Mouse (Mus musculus) brain, embryonic 14.5 days (tissue): ENCODE measurements at regions not wholly inside any gene's neighbourhood (a gene's known extent, or its start where the extent isn't known, plus 50 kb on each side); places are given as distances from the start of the nearest gene placed in this dataset.
A peak's percentile ranks its signal among the peaks of the same experiment; 100 is the strongest.

ENCODE experiments used
- DNase-seq: peaks from one replicate; pipeline ENCODE4 v3.0.0-alpha.2; 2011; ENCODE audit warnings: low read depth
- CTCF ChIP-seq: fragments of 200-500 bp; IDR thresholded peaks from 2 replicates; pipeline ENCODE4 v1.5.1; 2012; ENCODE audit warnings: inconsistent platforms, mild to moderate bottlenecking, moderate library complexity, borderline replicate concordance; ENCODE audit not compliant: insufficient read depth, insufficient read length; ENCODE audit errors: extremely low read depth
- POLR2A ChIP-seq: fragments of 200-500 bp; IDR thresholded peaks from 2 replicates; pipeline ENCODE4 v1.6.1; 2012; ENCODE audit warnings: mild to moderate bottlenecking, inconsistent platforms, borderline replicate concordance; ENCODE audit not compliant: poor library complexity, insufficient read depth, insufficient read length, severe bottlenecking; ENCODE audit errors: extremely low read depth

DNA sequence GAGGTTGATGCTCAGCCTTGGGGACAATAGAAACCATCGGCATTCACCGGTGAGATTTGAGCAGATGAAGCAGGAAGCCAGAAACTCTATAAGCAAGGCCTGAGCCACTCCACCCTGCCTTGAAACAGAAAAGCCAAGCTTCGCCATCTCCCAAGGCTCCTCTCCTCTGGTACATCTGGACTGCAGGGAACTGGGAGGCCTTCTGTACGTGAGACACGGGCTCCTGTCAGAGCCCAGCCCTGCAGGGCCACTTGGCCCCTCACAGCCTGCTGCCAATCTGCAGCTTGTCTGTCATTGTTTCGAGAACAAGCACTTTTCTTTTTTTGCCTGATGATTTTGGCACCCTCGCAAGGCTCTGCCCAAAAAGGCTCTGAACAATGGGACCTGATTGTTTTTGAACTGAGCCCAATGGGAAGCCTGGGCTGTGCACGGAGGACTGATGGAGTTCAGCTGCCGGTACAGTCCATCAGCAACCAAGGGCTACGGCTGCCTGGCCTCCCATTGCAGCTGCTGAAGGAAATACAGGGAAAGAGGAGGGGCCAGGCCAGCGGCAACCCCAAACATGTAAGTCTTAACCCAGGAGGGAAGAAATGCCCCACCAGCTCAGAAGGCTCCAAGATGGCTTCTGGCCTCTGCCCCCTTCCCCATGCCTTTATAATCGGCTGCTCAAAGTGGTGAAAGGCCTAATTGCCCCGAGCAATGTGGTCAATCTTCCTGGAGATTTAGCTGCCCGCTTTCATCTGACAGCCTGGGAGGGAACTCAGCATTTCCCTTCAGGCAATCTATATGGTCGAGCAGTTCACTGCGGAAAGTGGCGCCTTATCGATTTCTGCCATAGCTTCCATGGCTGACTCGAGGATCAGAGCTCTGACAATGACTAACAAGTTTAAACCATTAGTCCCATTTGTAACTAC is 332.2 kb downstream of the Psat1 start:
- TF ChIP-seq POLR2A (no peak), CTCF (no peak)
- peak; percentile 94 for DNase-seq

DNA sequence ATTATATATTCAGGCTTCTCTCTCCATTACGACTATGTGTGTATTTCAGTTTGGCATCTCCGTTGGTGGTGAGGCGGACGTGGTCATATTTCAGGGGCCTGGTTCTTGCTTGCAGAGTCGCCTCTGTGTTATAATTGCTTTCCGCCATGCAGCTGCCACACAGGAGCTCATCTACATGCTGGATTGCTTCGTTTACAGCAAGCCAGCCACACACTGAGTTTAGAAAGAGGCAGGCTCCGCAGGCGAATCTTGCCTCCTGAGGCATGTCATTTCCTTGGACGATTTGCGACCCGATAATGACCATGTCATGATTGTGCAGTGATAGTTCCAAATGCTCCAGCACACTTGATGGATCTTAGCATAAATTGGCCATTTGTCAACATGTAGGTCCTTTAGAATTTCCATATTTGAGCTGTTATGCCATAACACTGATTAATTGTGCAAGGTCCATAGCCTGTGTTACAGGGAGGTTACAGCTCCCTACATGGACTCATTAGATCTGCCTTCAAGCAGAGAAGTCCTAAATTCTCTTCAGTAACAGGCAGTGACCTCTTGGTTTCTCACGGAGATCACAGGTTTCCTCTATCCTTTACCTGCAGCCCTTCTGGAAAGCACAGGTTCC is 335.9 kb downstream of the Psat1 start:
- TF ChIP-seq POLR2A (no peak), CTCF (no peak)
- DNase-seq, result peak; percentile 77

DNA sequence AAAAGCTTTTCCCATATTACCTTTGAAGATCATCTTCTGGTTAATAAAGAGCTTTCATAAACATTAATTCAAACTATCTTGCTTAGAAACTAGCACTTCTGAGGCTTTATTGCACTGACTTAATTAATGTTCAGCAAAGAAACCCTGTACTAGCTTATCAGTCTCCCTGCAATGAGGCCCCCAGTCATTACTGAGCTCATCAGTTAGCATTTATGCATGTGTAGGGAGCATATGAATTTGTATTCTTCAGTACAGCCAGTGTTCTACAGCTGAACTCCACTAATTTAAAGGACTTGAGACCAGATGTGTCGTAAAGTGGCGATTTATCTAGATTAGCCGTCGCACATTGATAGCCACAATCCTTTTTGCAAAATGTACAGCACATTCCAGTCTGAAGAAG is 340.7 kb downstream of the Psat1 start:
- TF ChIP-seq CTCF, result no peak
- TF ChIP-seq POLR2A, result no peak

DNA sequence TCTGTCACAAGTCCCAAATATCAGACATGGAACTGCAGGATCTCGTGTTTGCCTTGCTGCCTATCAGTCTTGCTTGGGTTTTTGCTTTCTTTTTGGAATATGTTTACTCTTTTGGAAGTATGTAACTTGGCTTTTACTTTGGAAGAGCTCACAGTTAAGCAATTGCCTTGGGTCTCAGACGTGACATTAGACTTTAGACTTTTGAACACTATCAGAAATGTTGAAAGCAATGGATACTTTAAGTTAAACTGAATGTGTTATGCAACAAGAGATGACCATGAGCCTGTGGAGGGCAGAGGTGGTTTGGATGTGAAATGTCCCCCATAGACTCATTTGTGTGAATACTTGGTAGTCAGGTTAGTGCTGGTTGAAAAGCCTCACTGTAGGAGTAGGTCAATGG is 354.3 kb downstream of the Psat1 start:
- TF ChIP-seq CTCF (no peak), POLR2A (no peak)
- no peak for DNase-seq

More for the DNA sequence above, 340.7 kb downstream of the Psat1 start:
- peak; percentile 46 for DNase-seq

DNA sequence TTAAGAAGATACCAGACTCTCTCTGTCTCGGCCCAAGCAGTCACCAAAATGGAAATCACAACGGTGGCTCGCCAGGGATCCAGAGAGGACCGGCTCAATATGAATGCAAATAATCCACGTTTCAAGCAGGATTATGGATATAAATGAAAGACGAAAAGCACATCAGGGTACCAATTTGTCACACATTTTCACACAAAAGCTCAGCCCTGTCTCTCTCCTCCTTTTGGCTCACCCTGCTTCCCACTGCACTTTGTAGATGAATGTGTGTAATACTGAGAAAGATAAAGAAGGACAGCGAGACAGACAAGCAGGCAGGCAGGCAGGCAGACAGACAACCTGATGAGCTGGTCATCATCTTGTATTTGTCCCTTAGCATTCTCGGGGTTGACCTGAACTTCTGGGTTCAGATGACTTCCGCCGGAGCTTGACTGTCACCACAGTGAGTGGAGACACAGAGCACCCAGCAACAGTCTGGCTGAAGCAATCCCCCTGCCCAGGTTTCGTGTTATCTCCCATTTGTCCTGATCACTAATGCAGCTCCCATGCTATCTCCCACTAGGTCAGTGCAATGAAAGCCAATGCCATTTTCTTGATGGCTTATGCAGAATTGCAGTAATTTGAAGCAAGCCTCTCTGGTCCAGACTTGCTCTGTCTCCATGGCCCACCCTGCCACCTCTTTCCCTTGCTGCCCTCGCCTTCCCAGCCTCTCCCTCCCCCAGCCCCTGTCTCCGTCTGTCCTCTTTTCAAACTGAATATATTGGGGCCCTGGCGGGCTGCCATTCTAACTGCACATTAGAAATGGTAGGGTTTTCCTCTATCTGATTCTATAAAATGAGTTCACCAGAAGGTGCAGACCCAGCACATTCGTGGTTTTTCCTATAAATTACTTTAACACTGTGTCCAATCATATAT is 363.1 kb downstream of the Psat1 start:
- peak; percentile 75 for DNase-seq
- TF ChIP-seq POLR2A (no peak), CTCF (peak; percentile 6; the same call in 1 of the 2 replicates)

DNA sequence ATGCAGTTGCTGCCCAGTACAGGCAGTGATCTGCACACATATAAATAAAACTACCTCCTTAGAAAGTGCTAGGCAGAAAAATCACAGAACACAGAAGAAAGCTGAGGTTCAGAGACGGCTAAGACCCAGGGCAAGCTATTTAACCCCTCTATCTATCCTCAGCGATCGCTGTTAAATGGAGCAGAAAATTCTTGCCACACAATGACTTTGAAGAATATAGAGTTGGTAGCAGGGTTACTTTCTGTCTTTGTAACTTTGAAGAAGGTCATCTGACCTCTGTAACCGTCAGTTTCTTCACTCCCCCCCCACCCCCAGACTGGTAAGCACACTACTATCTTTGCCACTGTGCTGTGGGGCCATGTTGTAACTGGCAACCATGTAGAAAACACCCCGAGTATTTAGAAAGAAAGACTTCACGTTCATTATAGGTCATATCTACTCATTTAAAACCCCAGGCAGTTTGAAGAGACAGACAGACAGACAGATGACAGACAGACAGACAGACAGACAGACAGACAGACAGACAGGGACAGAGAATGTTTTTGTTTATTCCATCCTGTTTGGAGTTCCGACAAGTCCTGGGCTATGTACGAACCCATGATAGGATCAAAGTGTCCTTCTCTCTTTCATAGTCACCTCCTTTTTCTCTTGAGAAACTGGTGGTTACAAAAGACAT is 363.9 kb downstream of the Psat1 start:
- no peak for DNase-seq
- no peak for TF ChIP-seq CTCF
- TF ChIP-seq POLR2A, result no peak

DNA sequence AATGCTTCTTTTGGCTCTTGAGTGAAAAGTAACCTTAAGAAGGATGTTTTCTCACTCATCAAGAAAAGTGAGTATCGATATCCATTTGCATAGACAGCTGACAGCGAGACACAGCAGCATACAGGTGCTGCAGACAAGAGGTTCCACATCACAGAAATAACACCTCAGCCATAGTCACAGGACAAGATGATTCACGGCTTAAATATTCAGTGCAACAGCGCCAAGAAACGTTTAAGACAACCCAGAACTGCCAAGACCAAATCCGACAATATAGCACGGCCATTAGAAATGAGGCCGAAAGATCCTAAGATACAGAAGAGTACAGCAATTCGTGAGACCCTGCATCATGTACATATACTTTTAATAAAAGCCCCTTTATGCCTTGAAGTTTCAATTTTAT is 375.9 kb downstream of the Psat1 start:
- no peak for TF ChIP-seq CTCF
- TF ChIP-seq POLR2A, result no peak
- DNase-seq, result no peak

DNA sequence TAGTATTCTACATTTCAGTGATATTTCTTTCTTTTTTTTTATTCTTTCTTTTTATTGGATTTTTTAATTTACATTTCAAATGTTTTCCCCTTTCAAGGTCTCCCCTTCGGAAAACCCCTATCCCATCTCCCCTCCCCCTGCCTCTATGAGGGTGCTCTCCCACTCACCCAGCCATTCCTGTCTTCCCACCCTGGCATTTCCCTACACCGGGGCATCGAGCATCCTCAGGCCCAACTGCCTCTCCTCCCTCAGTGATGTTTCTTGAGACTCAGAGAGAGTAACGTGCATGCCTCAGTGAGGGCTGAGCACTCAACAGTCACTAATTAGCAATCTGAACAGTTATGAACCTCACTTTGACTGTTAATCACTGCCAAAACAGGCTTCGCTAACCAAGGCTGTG is 385.6 kb downstream of the Psat1 start:
- TF ChIP-seq POLR2A (no peak), CTCF (no peak)
- no peak for DNase-seq

DNA sequence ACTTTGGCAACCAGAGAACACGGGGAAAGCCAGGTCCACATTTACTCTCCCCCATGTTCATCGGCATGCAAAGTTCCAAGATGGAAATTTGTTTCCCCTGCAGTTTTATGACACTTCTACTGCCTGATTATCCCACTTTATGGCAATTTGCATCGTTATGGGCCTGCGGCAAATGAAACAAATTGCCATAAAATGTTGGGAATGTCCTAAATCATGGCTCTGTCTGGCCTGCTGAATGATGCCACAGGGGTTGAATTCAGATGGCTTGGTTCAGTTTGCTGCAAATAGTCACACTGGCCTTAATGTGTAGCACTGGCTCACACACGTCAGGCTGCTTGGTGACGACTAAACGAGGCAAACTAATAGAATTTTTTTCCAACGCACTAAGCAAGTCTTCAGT is 393.2 kb downstream of the Psat1 start:
- no peak for DNase-seq
- TF ChIP-seq CTCF, result no peak
- no peak for TF ChIP-seq POLR2A

DNA sequence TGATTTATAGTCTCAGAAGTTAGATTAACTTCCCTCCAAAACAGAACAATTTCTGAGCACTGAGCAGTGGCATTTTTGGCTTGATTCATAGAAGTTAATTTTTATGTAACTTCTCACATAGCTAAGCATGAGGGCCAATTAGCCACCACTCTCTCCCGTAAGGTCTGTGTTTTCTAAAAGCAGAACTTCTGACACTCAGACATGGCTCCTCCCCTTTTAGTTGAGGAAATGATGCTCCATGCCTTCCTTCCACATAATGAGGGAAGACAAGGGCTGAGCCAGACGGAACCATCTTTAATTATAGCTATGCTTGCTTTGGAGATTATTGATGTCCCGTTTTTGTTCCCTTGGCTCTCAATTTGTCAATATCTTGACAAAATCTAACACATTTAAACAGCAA is 429.3 kb downstream of the Psat1 start:
- TF ChIP-seq CTCF (no peak), POLR2A (no peak)
- no peak for DNase-seq

DNA sequence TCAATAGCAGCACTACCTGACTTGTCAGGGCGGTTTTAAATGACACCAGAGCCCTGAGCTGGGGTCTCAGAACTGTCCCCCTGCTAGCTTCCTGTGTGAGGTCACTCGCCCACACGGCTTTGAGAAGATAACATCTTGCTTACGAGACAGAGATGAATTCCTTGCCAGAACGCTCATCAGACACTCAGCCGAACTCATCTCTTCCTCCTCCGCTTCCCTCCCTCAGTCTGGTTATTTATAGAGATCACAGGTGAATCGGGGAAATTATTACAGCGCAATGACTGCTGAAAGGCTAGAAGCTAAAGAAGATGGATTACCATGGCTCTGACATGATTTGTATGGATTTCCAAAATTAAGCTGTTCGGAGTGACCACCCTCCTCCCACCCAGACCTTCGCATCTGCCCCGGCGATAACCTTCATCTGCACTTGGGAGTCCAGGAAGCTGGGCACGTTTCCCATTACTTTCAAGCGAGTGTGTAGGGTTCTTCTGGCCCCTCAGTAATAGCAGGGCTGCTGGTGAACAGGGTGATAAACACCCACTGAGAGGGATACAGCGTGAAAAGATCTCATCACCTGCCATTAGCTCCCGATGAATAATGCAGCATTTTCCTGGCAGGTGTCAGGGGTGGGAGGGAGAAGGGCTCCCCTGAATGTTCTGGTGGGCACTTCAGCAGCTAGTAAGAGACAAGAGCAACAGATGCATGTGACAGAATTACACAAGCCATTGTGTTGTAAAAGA is 430.4 kb downstream of the Psat1 start:
- no peak for TF ChIP-seq POLR2A
- no peak for TF ChIP-seq CTCF
- DNase-seq, result peak; percentile 71
